Mouse (Mus musculus) monocyte, adult 2 months (primary cell): ENCODE measurements at regions not wholly inside any gene's neighbourhood (a gene's known extent, or its start where the extent isn't known, plus 50 kb on each side); places are given as distances from the start of the nearest gene placed in this dataset.

Source experiments
- DNase-seq, 2 experiments: peaks; one replicate each; pipeline ENCODE4 v3.0.0; 2022; ENCODE audit warnings: low spot score in 2 of 2, low read depth in 1 of 2

DNA sequence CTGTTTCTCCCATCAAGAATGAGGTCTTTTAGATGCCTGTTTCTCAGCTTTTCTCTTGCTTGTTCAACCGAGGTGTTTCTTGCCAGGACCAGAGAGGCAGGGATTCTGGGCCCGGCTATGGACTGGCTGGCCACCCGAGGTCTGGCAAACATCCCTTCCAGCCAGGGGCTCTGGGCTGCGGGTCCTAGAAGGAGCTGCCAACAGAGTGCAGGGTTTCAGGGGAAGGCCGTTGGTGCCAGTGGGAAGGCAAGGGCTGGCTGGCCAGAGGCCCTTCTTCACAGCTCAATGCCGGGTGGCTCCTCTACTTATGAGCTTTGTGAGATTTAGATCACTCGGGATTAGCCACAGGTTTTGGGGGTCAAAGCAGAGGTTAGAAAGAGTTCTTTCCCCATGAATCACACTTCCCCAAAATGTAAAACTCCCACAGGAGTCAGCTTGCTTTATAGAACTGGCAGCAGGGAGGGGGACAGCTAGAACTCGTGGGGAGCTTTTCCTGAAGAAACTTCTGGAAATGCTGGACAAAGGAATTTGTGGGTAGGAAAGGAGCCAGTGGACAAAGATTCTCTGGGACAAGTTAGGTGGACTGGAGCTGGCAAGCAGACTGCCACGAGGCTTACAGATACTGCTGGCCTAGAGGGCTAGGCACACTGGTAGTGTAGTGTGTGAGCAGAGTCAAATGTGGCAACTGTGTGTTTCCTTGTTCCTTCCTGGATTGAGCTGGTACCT, 104.1 kb upstream of the Vps8 start:
- DNase-seq = no peak

GRCm38 (mm10) chr16:21320284-21320683, 102.6 kb upstream of the Vps8 start:
- DNase-seq = no peak

GRCm38 (mm10) chr16:21321188-21322070, 101.5 kb upstream of the Vps8 start:
- no peak for DNase-seq

GRCm38 (mm10) chr16:21322437-21322836, 100.5 kb upstream of the Vps8 start:
- DNase-seq = no peak

DNA sequence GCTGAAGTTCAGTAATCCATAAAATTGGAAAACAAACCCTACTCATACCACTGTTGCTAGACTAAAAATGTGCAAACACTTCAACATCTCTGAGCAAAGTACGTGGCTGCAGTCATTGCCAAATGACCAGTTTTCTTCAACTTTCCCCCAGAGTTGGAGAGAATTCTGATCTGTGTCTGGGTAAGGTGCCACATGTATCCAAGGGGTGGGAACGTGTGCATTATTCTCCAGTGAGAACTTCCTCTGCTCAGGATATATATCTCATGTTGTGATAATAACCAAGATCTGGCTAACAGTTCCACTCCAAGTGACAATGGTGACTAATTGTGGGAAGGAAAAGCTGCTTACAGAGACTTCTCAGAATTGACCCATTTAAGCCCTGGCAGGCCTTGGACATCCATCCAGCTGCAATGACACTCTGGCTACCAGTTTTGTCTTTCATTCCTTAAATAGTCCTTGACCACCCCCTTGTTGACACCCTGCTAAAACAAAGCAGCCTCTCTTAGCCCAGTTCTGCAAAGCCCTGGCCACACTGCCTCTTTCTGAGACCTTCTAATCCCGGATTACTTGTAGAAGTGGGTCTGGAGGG, 99.4 kb upstream of the Vps8 start:
- no peak for DNase-seq

- no peak for DNase-seq
These were observed 94.9 kb upstream of the Vps8 start for GRCm38 (mm10) chr16:21327969-21328368.

- no peak for DNase-seq
These were observed 93.7 kb upstream of the Vps8 start for GRCm38 (mm10) chr16:21329199-21329598.

DNA sequence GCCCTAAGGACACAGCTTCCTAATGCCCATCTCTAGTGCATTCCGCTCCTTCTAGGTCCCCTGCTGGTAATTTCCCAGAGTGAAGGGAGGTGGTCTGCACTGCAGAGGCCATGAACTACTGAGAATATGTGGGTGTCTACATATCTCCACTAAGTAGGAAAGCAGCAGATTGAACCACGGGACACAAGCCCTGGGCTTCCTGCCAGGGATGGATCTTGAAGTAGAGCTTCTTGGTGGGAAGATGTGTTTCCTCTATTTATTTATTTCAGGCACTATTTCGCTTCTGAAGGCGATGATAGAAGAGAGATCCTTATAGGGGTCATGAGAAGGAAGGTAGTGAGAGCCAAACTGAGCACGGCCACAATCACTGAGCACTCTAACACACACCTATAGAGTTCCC, 91.7 kb upstream of the Vps8 start:
- no peak for DNase-seq

DNA sequence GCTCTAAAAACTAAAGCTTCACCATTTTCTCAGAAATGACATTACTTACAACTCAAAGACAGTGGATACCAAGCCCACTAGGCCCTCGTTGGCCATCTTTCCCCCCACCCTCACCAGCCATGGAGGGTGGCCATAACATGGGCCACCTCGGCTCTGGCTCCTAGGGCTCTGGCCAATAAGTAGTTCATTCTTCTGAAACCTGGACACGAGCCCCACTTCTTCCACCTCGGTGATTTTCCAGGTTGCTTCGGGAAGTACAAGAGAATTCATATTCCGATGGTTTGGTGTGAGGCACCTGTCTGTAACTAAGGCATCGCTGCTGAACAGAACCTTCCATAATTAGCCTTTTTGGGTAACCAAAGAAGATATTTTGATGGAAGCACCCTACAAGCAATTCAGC, 90.5 kb upstream of the Vps8 start:
- DNase-seq = no peak

- DNase-seq = no peak
These were observed 90.1 kb upstream of the Vps8 start for GRCm38 (mm10) chr16:21332862-21333222.

DNA sequence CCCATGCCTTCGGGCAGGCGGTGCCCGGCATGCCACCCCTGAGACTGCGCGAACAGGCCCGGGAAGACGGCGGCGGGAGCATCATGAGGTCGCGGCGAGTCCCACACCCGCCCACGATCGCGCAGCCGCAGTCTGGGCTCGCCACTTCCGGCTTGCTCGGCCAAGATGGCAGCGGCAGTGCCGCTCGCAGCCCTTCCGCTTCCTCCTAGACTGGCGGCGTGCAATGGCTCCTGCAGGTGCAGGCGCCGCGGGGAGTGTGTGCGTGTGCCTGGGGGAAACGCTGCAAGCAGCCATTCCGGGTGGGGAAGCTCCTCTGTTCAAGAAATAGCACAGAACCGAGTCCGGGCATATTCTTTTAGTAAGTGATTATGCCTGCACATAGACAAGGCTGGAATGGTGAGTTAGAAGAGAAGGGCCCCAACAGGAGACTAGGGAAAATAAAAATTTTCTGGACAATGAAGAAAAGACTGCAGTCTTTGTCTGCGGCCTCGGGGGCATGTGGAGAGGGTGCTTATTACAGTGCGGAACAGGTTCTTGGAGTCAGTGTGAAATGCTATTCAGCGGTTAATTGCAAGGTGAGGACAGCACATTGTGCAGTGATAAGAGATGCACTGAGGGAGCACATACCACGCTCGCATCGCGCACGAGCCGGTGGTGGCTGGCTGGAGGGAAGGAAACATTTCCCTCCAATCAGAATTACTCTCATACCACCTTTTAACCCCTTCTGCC, 89.5 kb upstream of the Vps8 start:
- peak; percentile 79 to 90 for DNase-seq

DNA sequence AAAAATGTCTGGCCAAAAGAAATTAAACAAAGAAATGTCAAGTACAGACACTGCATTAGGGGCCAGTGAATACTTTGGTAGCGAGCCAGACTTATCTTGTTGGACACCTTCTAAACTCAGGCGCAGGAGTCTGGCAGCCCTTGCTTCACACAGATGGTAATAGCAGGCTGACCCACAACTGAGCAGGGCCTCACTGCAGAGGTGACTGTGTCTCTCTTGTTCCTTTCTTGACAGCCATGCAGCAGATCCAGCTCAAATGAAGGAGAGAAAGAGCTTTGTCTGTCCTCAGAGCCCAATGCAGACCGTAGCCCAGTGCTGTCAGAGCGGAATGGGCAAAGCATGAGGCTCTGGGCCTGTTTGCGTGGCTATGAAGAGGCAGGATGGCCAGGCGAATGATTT, 83.9 kb upstream of the Vps8 start:
- no peak for DNase-seq

DNA sequence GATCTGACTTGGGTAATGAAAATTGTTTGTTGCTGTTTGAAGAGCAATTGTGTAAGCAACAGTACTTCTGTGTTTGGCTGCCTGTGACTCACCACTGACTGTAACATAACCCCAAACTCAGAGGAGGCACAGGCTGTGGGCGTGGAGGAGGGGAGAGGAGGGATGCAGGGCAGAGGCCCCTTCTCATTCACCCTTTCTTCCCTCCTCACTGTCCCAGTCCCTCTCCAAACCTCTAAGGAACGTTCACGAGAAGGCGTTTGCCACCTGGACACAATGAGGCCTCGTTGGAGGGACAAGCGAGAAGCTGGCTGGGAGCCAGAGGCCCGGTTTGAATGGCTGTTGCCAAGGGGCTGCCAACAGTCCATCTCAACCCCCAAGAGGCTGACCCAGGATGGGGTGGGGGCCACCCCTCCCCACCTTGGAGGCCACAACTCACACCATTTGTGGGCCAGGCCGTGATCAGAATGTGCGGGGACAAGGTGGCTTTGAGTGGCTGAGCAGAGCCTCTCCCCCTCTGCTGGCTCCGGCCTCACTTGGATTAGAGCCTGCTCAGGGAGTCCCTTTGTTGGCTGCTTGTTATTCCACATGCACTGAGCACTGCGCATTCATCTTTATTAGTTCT, 83.3 kb upstream of the Vps8 start:
- DNase-seq = no peak

GRCm38 (mm10) chr16:21340136-21340535, 82.8 kb upstream of the Vps8 start:
- DNase-seq = no peak

- no peak for DNase-seq
These were observed 73.0 kb upstream of the Vps8 start for GRCm38 (mm10) chr16:21349869-21350268.

GRCm38 (mm10) chr16:21351289-21351688, 71.6 kb upstream of the Vps8 start:
- DNase-seq = no peak

DNA sequence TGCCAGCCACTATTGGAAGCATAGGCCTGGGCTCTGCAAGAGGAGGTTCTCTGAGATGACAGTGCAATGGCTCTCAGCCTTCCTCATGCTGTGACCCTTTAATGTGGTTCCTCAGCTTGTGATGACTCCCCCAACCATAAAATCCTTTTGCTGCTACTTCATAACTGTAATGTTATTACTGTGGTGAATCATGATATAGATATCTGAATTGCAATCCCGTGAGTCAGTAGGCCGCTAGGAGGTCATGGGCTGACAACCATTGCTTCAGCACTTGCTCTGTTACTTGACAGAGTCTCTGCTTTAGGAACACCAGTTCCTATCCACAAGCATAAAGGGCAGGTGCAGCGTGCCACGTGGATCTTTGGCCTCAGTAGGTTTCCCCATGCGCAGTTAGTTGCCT, 69.8 kb upstream of the Vps8 start:
- DNase-seq = no peak

GRCm38 (mm10) chr16:21353545-21353944, 69.4 kb upstream of the Vps8 start:
- DNase-seq = no peak

DNA sequence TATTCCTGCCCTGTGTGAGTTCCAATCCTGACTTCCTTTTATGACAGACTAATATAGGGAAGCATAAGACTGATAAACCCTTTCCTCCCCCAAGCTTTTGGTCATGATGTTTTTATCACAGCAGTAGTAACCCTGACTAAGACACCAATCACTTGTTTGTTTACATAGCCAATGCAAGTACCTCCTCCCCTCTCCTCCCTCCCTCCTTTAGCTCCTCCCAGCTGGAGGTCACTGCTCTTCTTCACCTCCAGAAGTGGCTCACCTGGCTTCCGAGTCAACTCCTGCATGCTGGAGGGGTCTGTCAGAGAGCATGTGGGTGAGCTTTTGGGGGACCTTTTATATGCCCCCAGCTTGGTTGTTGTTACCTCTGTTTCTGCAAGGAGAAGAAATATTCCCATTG, 67.3 kb upstream of the Vps8 start:
- DNase-seq = no peak

DNA sequence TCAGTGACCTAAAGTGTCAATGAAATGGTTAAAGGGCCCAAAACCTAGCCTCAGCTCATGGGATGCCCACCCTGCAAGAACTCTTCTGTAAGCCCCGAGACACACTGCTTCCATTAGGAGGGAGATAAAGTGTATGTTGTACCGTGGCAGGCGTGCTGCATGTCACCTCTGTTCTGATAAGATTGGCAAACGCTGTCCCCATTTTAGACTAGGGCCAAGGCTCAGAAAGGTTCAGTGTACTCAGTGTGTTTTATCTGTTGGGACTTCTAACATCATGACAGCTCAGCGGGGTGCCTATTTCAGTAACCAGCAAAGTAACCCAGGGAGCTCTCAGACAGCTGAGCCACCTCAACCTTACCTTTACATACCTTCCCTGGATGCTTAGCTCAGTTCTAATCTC, 65.5 kb upstream of the Vps8 start:
- no peak for DNase-seq

- DNase-seq = no peak
These were observed 64.5 kb upstream of the Vps8 start for GRCm38 (mm10) chr16:21358313-21358920.
